In the genomic region with DNA sequence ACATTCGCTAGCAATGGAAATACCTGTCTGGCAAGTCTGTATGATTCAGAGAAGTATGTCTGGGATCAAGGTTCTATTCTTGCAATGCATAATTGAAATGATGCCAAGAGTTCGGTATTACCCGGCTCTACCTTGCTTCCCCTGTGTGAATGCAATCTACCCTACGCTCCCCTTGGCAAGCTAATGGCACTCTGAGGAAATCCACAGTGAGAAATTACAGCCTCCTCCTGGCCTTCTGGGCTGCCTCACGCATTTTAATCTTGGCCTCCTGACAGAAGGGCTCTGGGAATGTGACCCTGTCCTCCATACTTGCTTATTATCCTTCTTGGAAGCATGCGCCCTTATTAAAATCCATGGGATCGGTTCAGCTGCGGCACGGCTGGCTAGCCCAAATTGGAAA, we compare ENCODE assay signal across 15 mouse cellular contexts.
DNase-seq lines count a peak whose midpoint lies in the region; ATAC-seq and TF ChIP-seq lines count a peak whose summit lies in the region.
"Had no signal": no experiment of that assay in that cellular context is flagged by ENCODE, and none has a peak within 500 bp of the region (broad histone marks: within the 10 kb centered on the region; RNA-seq: fewer than 3 reads in every experiment).

No protein-coding gene starts in this region.

- H3K27ac ChIP-seq in forebrain, embryonic 14.5 days (ENCODE audit: low read depth, low read length): no peak overlapping the region
- no peak overlapping the region for H3K27ac ChIP-seq in forebrain, embryonic 10.5 days
- H3K27ac ChIP-seq in layer of hippocampus, adult 2 months: peak overlapping the region; percentile 53; the same call in 1 of the 2 replicates
- no peak overlapping the region for H3K27ac ChIP-seq in embryonic facial prominence, embryonic 15.5 days (replicated peaks)
- H3K27ac ChIP-seq in hindbrain, postnatal 0 days: no peak overlapping the region
- H3K27ac ChIP-seq: heart, embryonic 15.5 days; midbrain, embryonic 12.5 days had no signal

- DNase-seq in forebrain, embryonic 14.5 days (ENCODE audit: low spot score): peak; percentile 50
- no peak for DNase-seq in forebrain, embryonic 10.5 days (ENCODE audit: extremely low spot score, low spot score)
- no peak for DNase-seq in layer of hippocampus, adult 2 months (ENCODE audit: low spot score in 2 of 2)
- DNase-seq in layer of hippocampus, adult 11-12 months (ENCODE audit: low spot score): no peak
- DNase-seq in hindbrain, postnatal 0 days (ENCODE audit: low spot score): peak; percentile 26
- no peak for DNase-seq in right cerebral cortex, postnatal 25 days
- no peak for DNase-seq in heart, postnatal 14 days
- DNase-seq: gastrocnemius, postnatal 10 days; layer of hippocampus, adult 9-11 months; liver, postnatal 0 days; retina, postnatal 1 day had no signal

- 57% methylated on average over 9 of the region's 9 CpGs for WGBS in forebrain, embryonic 14.5 days
- 95% methylated on average over 9 of the region's 9 CpGs for WGBS in forebrain, embryonic 10.5 days
- WGBS in embryonic facial prominence, embryonic 15.5 days: 71% methylated on average over 9 of the region's 9 CpGs
- WGBS in hindbrain, postnatal 0 days: 43% methylated on average over 9 of the region's 9 CpGs

- H3K9ac ChIP-seq in forebrain, embryonic 14.5 days (ENCODE audit: low read length): no peak overlapping the region
- H3K9ac ChIP-seq in embryonic facial prominence, embryonic 15.5 days: no peak overlapping the region
- no peak overlapping the region for H3K9ac ChIP-seq in hindbrain, postnatal 0 days (replicated peaks; ENCODE audit: low read length)
- H3K9ac ChIP-seq: heart, embryonic 15.5 days; liver, postnatal 0 days; midbrain, embryonic 12.5 days had no signal

- peaks cover 6% of the 10 kb centered on the region; the same call in 1 of the 2 replicates for H3K4me1 ChIP-seq in forebrain, embryonic 14.5 days (ENCODE audit: control insufficient read depth, insufficient read depth, low read length)
- peaks cover 11% of the 10 kb centered on the region; the same call in 1 of the 2 replicates for H3K4me1 ChIP-seq in forebrain, embryonic 10.5 days
- H3K4me1 ChIP-seq in embryonic facial prominence, embryonic 15.5 days: 0 out of 2 replicates have a peak, but pooled peaks cover 2% of the 10 kb centered on the region
- H3K4me1 ChIP-seq in hindbrain, postnatal 0 days (ENCODE audit: insufficient read depth, low read length): peaks cover 7% of the 10 kb centered on the region; the same call in 1 of the 2 replicates

- no peaks in the 10 kb centered on the region for H3K9me3 ChIP-seq in forebrain, embryonic 14.5 days (replicated peaks; ENCODE audit: control insufficient read depth, low read length)
- no peaks in the 10 kb centered on the region for H3K9me3 ChIP-seq in forebrain, embryonic 10.5 days
- H3K9me3 ChIP-seq in embryonic facial prominence, embryonic 15.5 days (replicated peaks): no peaks in the 10 kb centered on the region
- no peaks in the 10 kb centered on the region for H3K9me3 ChIP-seq in hindbrain, postnatal 0 days (ENCODE audit: low read length)
- H3K9me3 ChIP-seq: heart, embryonic 15.5 days; midbrain, embryonic 12.5 days had no signal

- no peak for TF ChIP-seq CTCF in layer of hippocampus, adult 2 months (conservative IDR thresholded peaks at IDR 0.05)
- TF ChIP-seq CTCF in hindbrain, postnatal 0 days (IDR thresholded peaks at IDR 0.05; ENCODE audit: low read depth): no peak

- intact Hi-C loops in heart, postnatal 14 days (cut with DNase I): no loop called here

- no peak overlapping the region for H3K4me3 ChIP-seq in forebrain, embryonic 14.5 days (ENCODE audit: low read depth, low read length)
- no peak overlapping the region for H3K4me3 ChIP-seq in forebrain, embryonic 10.5 days
- no peak overlapping the region for H3K4me3 ChIP-seq in layer of hippocampus, adult 2 months
- no peak overlapping the region for H3K4me3 ChIP-seq in embryonic facial prominence, embryonic 15.5 days (replicated peaks)
- H3K4me3 ChIP-seq in hindbrain, postnatal 0 days (ENCODE audit: low read length): no peak overlapping the region
- H3K4me3 ChIP-seq: heart, embryonic 15.5 days; midbrain, embryonic 12.5 days had no signal

- H3K36me3 ChIP-seq in forebrain, embryonic 14.5 days (ENCODE audit: control insufficient read depth, insufficient read depth, low read length): no peaks in the 10 kb centered on the region
- H3K36me3 ChIP-seq in forebrain, embryonic 10.5 days (replicated peaks): no peaks in the 10 kb centered on the region
- no peaks in the 10 kb centered on the region for H3K36me3 ChIP-seq in embryonic facial prominence, embryonic 15.5 days
- no peaks in the 10 kb centered on the region for H3K36me3 ChIP-seq in hindbrain, postnatal 0 days (ENCODE audit: insufficient read depth, low read length)
- H3K36me3 ChIP-seq: heart, embryonic 15.5 days; midbrain, embryonic 12.5 days had no signal

- H3K27me3 ChIP-seq in forebrain, embryonic 14.5 days (replicated peaks; ENCODE audit: control insufficient read depth, insufficient read depth, low read length): no peaks in the 10 kb centered on the region
- no peaks in the 10 kb centered on the region for H3K27me3 ChIP-seq in forebrain, embryonic 10.5 days (ENCODE audit: poor library complexity, severe bottlenecking)
- H3K27me3 ChIP-seq in embryonic facial prominence, embryonic 15.5 days: no peaks in the 10 kb centered on the region
- H3K27me3 ChIP-seq in hindbrain, postnatal 0 days (ENCODE audit: insufficient read depth, low read length): no peaks in the 10 kb centered on the region
- H3K27me3 ChIP-seq: heart, embryonic 15.5 days; midbrain, embryonic 12.5 days had no signal

- ATAC-seq in forebrain, embryonic 14.5 days: peak; percentile 56; the same call in 1 of the 2 replicates
- peak; percentile 37; the same call in 1 of the 2 replicates for ATAC-seq in embryonic facial prominence, embryonic 15.5 days (ENCODE audit: insufficient number of reproducible peaks, low FRiP score, low TSS enrichment, low read depth)
- no peak for ATAC-seq in hindbrain, postnatal 0 days
- ATAC-seq: activated CD4-positive, CD25-positive, alpha-beta regulatory T cell, adult 4 months; liver, postnatal 0 days had no signal

- H3K4me2 ChIP-seq in forebrain, embryonic 14.5 days (ENCODE audit: low read length): no peak overlapping the region
- H3K4me2 ChIP-seq in embryonic facial prominence, embryonic 15.5 days (replicated peaks): no peak overlapping the region
- no peak overlapping the region for H3K4me2 ChIP-seq in hindbrain, postnatal 0 days (ENCODE audit: low read depth, low read length)
- H3K4me2 ChIP-seq: heart, embryonic 15.5 days; midbrain, embryonic 12.5 days had no signal

Comparison
In these comparisons a context has a peak if more than half of its experiments do, and no peak if none do; other contexts are left out.
1. DNase-seq: peak in forebrain, embryonic 14.5 days (single experiment) and hindbrain, postnatal 0 days (single experiment); none in forebrain, embryonic 10.5 days (single experiment), layer of hippocampus, adult 2 months (0 of 2), layer of hippocampus, adult 11-12 months (single experiment), right cerebral cortex, postnatal 25 days (single experiment) and heart, postnatal 14 days (0 of 2).